Mouse (Mus musculus) neural tube, embryonic 13.5 days (tissue): ENCODE results near the gene Oprl1. TPM values are rescaled to one million over a fixed set of nuclear protein-coding genes. Genes with fewer than 3 reads are reported as not detected.

ENCODE experiments used
- ATAC-seq: fragments of 200-750 bp; cut with Nextera tagmentation; 2 replicates; pipeline ENCODE4 v1.8.0; 2017; ENCODE audit warnings: low read depth, mild to moderate bottlenecking, moderate TSS enrichment, moderate library complexity
- H3K27ac ChIP-seq: fragments of 300-500 bp; sonication (generic); replicated peaks from 2 replicates; pipeline ENCODE4 v1.5.1; 2015; ENCODE audit warnings: moderate library complexity, mild to moderate bottlenecking, inconsistent platforms
- H3K27me3 ChIP-seq: fragments of 300-500 bp; sonication (generic); 2 replicates; pipeline ENCODE4 v1.6.1; 2015; ENCODE audit warnings: mild to moderate bottlenecking, inconsistent platforms
- H3K36me3 ChIP-seq: fragments of 300-500 bp; sonication (generic); 2 replicates; pipeline ENCODE4 v1.6.1; 2015; ENCODE audit warnings: mild to moderate bottlenecking, inconsistent platforms
- H3K4me1 ChIP-seq: fragments of 300-500 bp; sonication (generic); replicated peaks from 2 replicates; pipeline ENCODE4 v1.6.1; 2015; ENCODE audit warnings: inconsistent platforms
- H3K4me2 ChIP-seq: fragments of 300-500 bp; sonication (generic); 2 replicates; pipeline ENCODE4 v1.6.1; 2015; ENCODE audit warnings: inconsistent platforms, mild to moderate bottlenecking, moderate library complexity
- H3K4me3 ChIP-seq: fragments of 300-500 bp; sonication (generic); 2 replicates; pipeline ENCODE4 v1.5.1; 2015; ENCODE audit warnings: mild to moderate bottlenecking, inconsistent platforms
- H3K9ac ChIP-seq: fragments of 300-500 bp; sonication (generic); 2 replicates; pipeline ENCODE4 v1.6.1; 2015; ENCODE audit warnings: moderate library complexity, mild to moderate bottlenecking, inconsistent platforms
- H3K9me3 ChIP-seq: fragments of 300-500 bp; sonication (generic); 2 replicates; pipeline ENCODE4 v1.6.1; 2016; ENCODE audit warnings: inconsistent platforms
- WGBS: fragments of 180-500 bp; shearing (Covaris S2); methylation state at CpG from one replicate; pipeline ENCODE4 v1.1.7; 2015; 5-methylcytosine and 5-hydroxymethylcytosine counted together
- polyA plus RNA-seq: library from polyadenylated mRNA; unstranded; fragments of >200 nt; fragmentation: Nextera tagmentation; extraction: Ambion mirVana; gene quantifications from 2 replicates; pipeline ENCODE4 v1.2.1, GENCODE M21; 2015

Gene Oprl1
- polyA plus RNA-seq, 1 experiment from 2014 or later: 64.0 TPM

- ATAC-seq: peak; percentile 85
- H3K9me3 ChIP-seq: no peaks in the 10 kb centered on the region
- H3K4me1 ChIP-seq: peaks cover 21% of the 10 kb centered on the region
- peak within 1 kb of the TSS; percentile 46 for H3K27ac ChIP-seq
- H3K4me2 ChIP-seq: peak within 1 kb of the TSS; percentile 94
- whole genome bisulfite sequencing: under 1% methylated on average over 71 of the region's 75 CpGs
- peak within 1 kb of the TSS; percentile 89 for H3K9ac ChIP-seq
- H3K27me3 ChIP-seq: no peaks in the 10 kb centered on the region
- peak within 1 kb of the TSS; percentile 67 for H3K4me3 ChIP-seq
- H3K36me3 ChIP-seq: peaks cover 11% of the 10 kb centered on the region
These were observed 21.2 kb upstream of the Oprl1 start, which contains the start of gene Rgs19 for GRCm38 (mm10) chr2:181693339-181694280. Gene Rgs19 (minus strand): TSS chr2:181693977.

GRCm38 (mm10) chr2:181694581-181694980, 20.2 kb upstream of the Oprl1 start:
- peak overlapping the region; percentile 94 for H3K4me2 ChIP-seq
- H3K27ac ChIP-seq: peak overlapping the region; percentile 46; the same call in 1 of the 2 replicates
- H3K9ac ChIP-seq: no peak overlapping the region
- WGBS: 87% methylated on average over 3 of the region's 3 CpGs
- no peaks in the 10 kb centered on the region for H3K27me3 ChIP-seq
- no peaks in the 10 kb centered on the region for H3K9me3 ChIP-seq
- no peak for ATAC-seq
- H3K36me3 ChIP-seq: peaks cover 2% of the 10 kb centered on the region
- H3K4me3 ChIP-seq: peak overlapping the region; percentile 67; the same call in 1 of the 2 replicates
- H3K4me1 ChIP-seq: peaks cover 21% of the 10 kb centered on the region

- Histone ChIP-seq H3K9ac (no peak overlapping the region), H3K4me2 (no peak overlapping the region), H3K9me3 (no peaks in the 10 kb centered on the region), H3K4me1 (peaks cover 21% of the 10 kb centered on the region), H3K27me3 (no peaks in the 10 kb centered on the region), H3K27ac (no peak overlapping the region), H3K36me3 (no peaks in the 10 kb centered on the region; the same call in 1 of the 2 replicates), H3K4me3 (no peak overlapping the region)
- 68% methylated on average over 1 of the region's 1 CpGs for WGBS
- no peak for ATAC-seq
These were observed 19.0 kb upstream of the Oprl1 start for GRCm38 (mm10) chr2:181695776-181696175.

- Histone ChIP-seq H3K36me3 (no peaks in the 10 kb centered on the region), H3K9me3 (no peaks in the 10 kb centered on the region), H3K4me2 (no peak overlapping the region), H3K4me1 (peaks cover 21% of the 10 kb centered on the region), H3K27ac (no peak overlapping the region), H3K4me3 (no peak overlapping the region), H3K9ac (no peak overlapping the region), H3K27me3 (no peaks in the 10 kb centered on the region)
- no peak for ATAC-seq
- 79% methylated on average over 33 of the region's 33 CpGs for WGBS
These were observed 17.9 kb upstream of the Oprl1 start for GRCm38 (mm10) chr2:181696801-181697420.

GRCm38 (mm10) chr2:181698241-181698640, 16.6 kb upstream of the Oprl1 start, which contains the start of gene Lkaaear1:
Gene Lkaaear1 (minus strand): TSS chr2:181698442.
- Histone ChIP-seq H3K27me3 (no peaks in the 10 kb centered on the region), H3K4me1 (peaks cover 9% of the 10 kb centered on the region), H3K4me3 (no peak within 1 kb of the TSS), H3K36me3 (no peaks in the 10 kb centered on the region), H3K4me2 (no peak within 1 kb of the TSS), H3K9me3 (no peaks in the 10 kb centered on the region), H3K27ac (no peak within 1 kb of the TSS), H3K9ac (no peak within 1 kb of the TSS)
- WGBS: 48% methylated on average over 5 of the region's 5 CpGs
- ATAC-seq: no peak

- H3K27me3 ChIP-seq: no peaks in the 10 kb centered on the region
- H3K4me2 ChIP-seq: no peak overlapping the region
- no peaks in the 10 kb centered on the region for H3K36me3 ChIP-seq
- H3K4me1 ChIP-seq: no peaks in the 10 kb centered on the region
- H3K27ac ChIP-seq: no peak overlapping the region
- 38% methylated on average over 4 of the region's 4 CpGs for WGBS
- no peak for ATAC-seq
- H3K4me3 ChIP-seq: no peak overlapping the region
- no peak overlapping the region for H3K9ac ChIP-seq
- H3K9me3 ChIP-seq: no peaks in the 10 kb centered on the region
These were observed 8.1 kb upstream of the Oprl1 start for GRCm38 (mm10) chr2:181706668-181707067.

GRCm38 (mm10) chr2:181713749-181714148, 1.1 kb upstream of the Oprl1 start:
- Histone ChIP-seq H3K4me2 (peak overlapping the region; percentile 85), H3K9ac (peak overlapping the region; percentile 82), H3K4me1 (peaks cover 50% of the 10 kb centered on the region), H3K27me3 (no peaks in the 10 kb centered on the region), H3K9me3 (no peaks in the 10 kb centered on the region), H3K27ac (peak overlapping the region; percentile 92), H3K4me3 (no peak overlapping the region), H3K36me3 (peaks cover 11% of the 10 kb centered on the region)
- ATAC-seq: peak; percentile 80
- WGBS: 58% methylated on average over 1 of the region's 1 CpGs

GRCm38 (mm10) chr2:181715382-181715781, 566 bp downstream of the Oprl1 start:
- Histone ChIP-seq H3K36me3 (peaks cover 27% of the 10 kb centered on the region), H3K9ac (peak overlapping the region; percentile 82), H3K4me2 (peak overlapping the region; percentile 85), H3K4me3 (peak overlapping the region; percentile 54), H3K4me1 (peaks cover 55% of the 10 kb centered on the region), H3K27ac (peak overlapping the region; percentile 92), H3K27me3 (no peaks in the 10 kb centered on the region), H3K9me3 (no peaks in the 10 kb centered on the region)
- 66% methylated on average over 3 of the region's 3 CpGs for WGBS
- peak; percentile 47; the same call in 1 of the 2 replicates for ATAC-seq

- no peak for ATAC-seq
- peak overlapping the region; percentile 54 for H3K4me3 ChIP-seq
- peaks cover 58% of the 10 kb centered on the region for H3K4me1 ChIP-seq
- H3K9ac ChIP-seq: no peak overlapping the region
- no peak overlapping the region for H3K27ac ChIP-seq
- H3K27me3 ChIP-seq: no peaks in the 10 kb centered on the region
- H3K9me3 ChIP-seq: no peaks in the 10 kb centered on the region
- H3K36me3 ChIP-seq: peaks cover 33% of the 10 kb centered on the region
- 55% methylated on average over 3 of the region's 3 CpGs for WGBS
- H3K4me2 ChIP-seq: peak overlapping the region; percentile 85
These were observed 2.2 kb downstream of the Oprl1 start for GRCm38 (mm10) chr2:181716991-181717390.

- H3K27ac ChIP-seq: no peak overlapping the region
- no peaks in the 10 kb centered on the region for H3K9me3 ChIP-seq
- peaks cover 33% of the 10 kb centered on the region for H3K36me3 ChIP-seq
- H3K4me1 ChIP-seq: peaks cover 47% of the 10 kb centered on the region
- no peak for ATAC-seq
- no peak overlapping the region for H3K9ac ChIP-seq
- 33% methylated on average over 3 of the region's 3 CpGs for WGBS
- no peaks in the 10 kb centered on the region for H3K27me3 ChIP-seq
- no peak overlapping the region for H3K4me2 ChIP-seq
- H3K4me3 ChIP-seq: no peak overlapping the region
These were observed 5.2 kb downstream of the Oprl1 start for GRCm38 (mm10) chr2:181720061-181720460.

- peaks cover 33% of the 10 kb centered on the region for H3K36me3 ChIP-seq
- H3K27ac ChIP-seq: no peak overlapping the region
- no peaks in the 10 kb centered on the region for H3K9me3 ChIP-seq
- no peak for ATAC-seq
- H3K4me2 ChIP-seq: no peak overlapping the region
- H3K4me3 ChIP-seq: no peak overlapping the region
- H3K27me3 ChIP-seq: no peaks in the 10 kb centered on the region
- no peak overlapping the region for H3K9ac ChIP-seq
- H3K4me1 ChIP-seq: peaks cover 38% of the 10 kb centered on the region
These were observed 6.4 kb downstream of the Oprl1 start for GRCm38 (mm10) chr2:181721200-181721599.

GRCm38 (mm10) chr2:181722213-181722612, 7.4 kb downstream of the Oprl1 start:
- H3K9ac ChIP-seq: no peak overlapping the region
- 0 out of 2 replicates have a peak, but pooled peaks have one; percentile 50 for ATAC-seq
- peaks cover 33% of the 10 kb centered on the region for H3K36me3 ChIP-seq
- H3K4me2 ChIP-seq: no peak overlapping the region
- WGBS: 19% methylated on average over 3 of the region's 3 CpGs
- H3K4me3 ChIP-seq: no peak overlapping the region
- H3K27ac ChIP-seq: no peak overlapping the region
- H3K27me3 ChIP-seq: no peaks in the 10 kb centered on the region
- no peaks in the 10 kb centered on the region for H3K9me3 ChIP-seq
- peaks cover 28% of the 10 kb centered on the region for H3K4me1 ChIP-seq
